Mouse (Mus musculus) cortical plate, adult 2 months (tissue): ENCODE data around the gene Atp6v0a1.

ENCODE experiments used
- CTCF ChIP-seq: fragments of 200-500 bp; IDR thresholded peaks from 2 replicates; pipeline ENCODE4 v1.5.1; 2011; ENCODE audit warnings: mild to moderate bottlenecking, control low read depth, low read length; ENCODE audit not compliant: insufficient read depth; ENCODE audit errors: extremely low read depth
- POLR2A ChIP-seq: fragments of 200-500 bp; IDR thresholded peaks from 2 replicates; pipeline ENCODE4 v1.6.1; 2011; ENCODE audit warnings: mild to moderate bottlenecking, low read length, control low read depth; ENCODE audit not compliant: insufficient read depth; ENCODE audit errors: extremely low read depth

GRCm38 (mm10) chr11:100963647-100964046 lies 45.6 kb upstream of the Atp6v0a1 start:
- TF ChIP-seq CTCF (no peak), POLR2A (no peak)
